Mouse (Mus musculus) limb, embryonic 14.5 days (tissue): ENCODE measurements around the gene Pitpnc1. TPM values are rescaled to one million over a fixed set of nuclear protein-coding genes. Genes with fewer than 3 reads are reported as not detected.

Source experiments
- ATAC-seq: fragments of 200-750 bp; cut with Nextera tagmentation; 2 replicates; pipeline ENCODE4 v1.8.0; 2017; ENCODE audit warnings: low read depth, moderate number of reproducible peaks, moderate TSS enrichment; ENCODE audit not compliant: low FRiP score
- DNase-seq: peaks from one replicate; pipeline ENCODE4 v3.0.0-alpha.2; 2015; ENCODE audit warnings: low spot score
- H3K27ac ChIP-seq: fragments of 300-500 bp; sonication (generic); replicated peaks from 2 replicates; pipeline ENCODE4 v1.5.1; 2014; ENCODE audit warnings: low read depth, mild to moderate bottlenecking, low read length, moderate library complexity, mixed read lengths
- H3K27me3 ChIP-seq: fragments of 300-500 bp; sonication (generic); 2 replicates; pipeline ENCODE4 v1.6.1; 2014; ENCODE audit warnings: low read length, mixed read lengths; ENCODE audit not compliant: control insufficient read depth, insufficient read depth
- H3K36me3 ChIP-seq: fragments of 300-500 bp; sonication (generic); 2 replicates; pipeline ENCODE4 v1.6.1; 2014; ENCODE audit warnings: mild to moderate bottlenecking, low read length, moderate library complexity, mixed read lengths; ENCODE audit not compliant: control insufficient read depth, insufficient read depth
- H3K4me1 ChIP-seq: fragments of 300-500 bp; sonication (generic); 2 replicates; pipeline ENCODE4 v1.6.1; 2014; ENCODE audit warnings: antibody characterized with exemption, low read length, mixed read lengths; ENCODE audit not compliant: control insufficient read depth, insufficient read depth
- H3K4me2 ChIP-seq: fragments of 300-500 bp; sonication (generic); replicated peaks from 2 replicates; pipeline ENCODE4 v1.6.1; 2014; ENCODE audit warnings: low read depth, mild to moderate bottlenecking, low read length, moderate library complexity; ENCODE audit not compliant: severe bottlenecking
- H3K4me3 ChIP-seq: fragments of 300-500 bp; sonication (generic); replicated peaks from 2 replicates; pipeline ENCODE4 v1.5.1; 2014; ENCODE audit warnings: low read length
- H3K9ac ChIP-seq: fragments of 300-500 bp; sonication (generic); 2 replicates; pipeline ENCODE4 v1.6.1; 2014; ENCODE audit warnings: mild to moderate bottlenecking, low read depth, low read length, moderate library complexity; ENCODE audit not compliant: severe bottlenecking
- H3K9me3 ChIP-seq: fragments of 300-500 bp; sonication (generic); 2 replicates; pipeline ENCODE4 v1.6.1; 2016; ENCODE audit warnings: low read length; ENCODE audit not compliant: control insufficient read depth
- POLR2A ChIP-seq: fragments of 200-500 bp; IDR thresholded peaks from 2 replicates; pipeline ENCODE4 v1.8.0; 2012; ENCODE audit warnings: inconsistent platforms, mild to moderate bottlenecking, moderate library complexity, borderline replicate concordance; ENCODE audit not compliant: insufficient read depth, insufficient read length; ENCODE audit errors: extremely low read depth
- WGBS: fragments of 180-500 bp; shearing (Covaris S2); extraction: QIAGEN DNeasy Blood & Tissue Kit; methylation state at CpG from one replicate; pipeline ENCODE4 v1.1.7; 2014; 5-methylcytosine and 5-hydroxymethylcytosine counted together
- polyA plus RNA-seq, 2 experiments: library from polyadenylated mRNA; depleted of rRNA in 1 of 2; stranded (reverse) in 1 of 2; unstranded in 1 of 2; fragments of >200 nt; fragmentation: Nextera tagmentation in 1 of 2; extraction: Ambion mirVana in 1 of 2; gene quantifications; 2 replicates each; pipeline versions ENCODE4 v1.2.1 to v1.2.3; 2012 to 2014

Gene Pitpnc1
- polyA plus RNA-seq, 2 experiments = 20.4 to 25.2 TPM

DNA sequence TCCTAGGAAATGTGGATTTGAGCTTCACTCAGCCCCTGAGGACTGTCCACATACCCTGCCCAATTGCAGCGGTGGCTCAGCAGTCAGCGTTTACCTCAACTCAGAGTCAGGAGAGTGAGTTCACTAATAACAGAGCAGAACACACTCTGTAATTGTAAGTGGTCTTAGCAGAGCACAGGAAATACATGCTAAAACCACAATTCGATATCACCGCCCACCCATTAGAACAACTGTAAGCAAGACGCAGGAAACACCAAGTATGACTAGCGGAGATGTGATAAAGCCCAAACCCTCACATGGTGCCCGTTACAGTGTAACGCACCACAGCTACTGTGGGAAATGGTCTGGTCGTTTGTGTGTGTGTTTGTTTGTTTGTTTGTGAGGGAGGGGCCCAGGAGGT is 62.8 kb downstream of the Pitpnc1 start:
- no peak overlapping the region for H3K9ac ChIP-seq
- H3K4me1 ChIP-seq = no peaks in the 10 kb centered on the region
- H3K4me2 ChIP-seq = no peak overlapping the region
- ATAC-seq (no peak), DNase-seq (no peak)
- no peak overlapping the region for H3K27ac ChIP-seq
- no peaks in the 10 kb centered on the region for H3K36me3 ChIP-seq
- no peak overlapping the region for H3K4me3 ChIP-seq
- TF ChIP-seq POLR2A = no peak
- no peaks in the 10 kb centered on the region for H3K27me3 ChIP-seq
- H3K9me3 ChIP-seq = no peaks in the 10 kb centered on the region
- 76% methylated on average over 9 of the region's 9 CpGs for WGBS

DNA sequence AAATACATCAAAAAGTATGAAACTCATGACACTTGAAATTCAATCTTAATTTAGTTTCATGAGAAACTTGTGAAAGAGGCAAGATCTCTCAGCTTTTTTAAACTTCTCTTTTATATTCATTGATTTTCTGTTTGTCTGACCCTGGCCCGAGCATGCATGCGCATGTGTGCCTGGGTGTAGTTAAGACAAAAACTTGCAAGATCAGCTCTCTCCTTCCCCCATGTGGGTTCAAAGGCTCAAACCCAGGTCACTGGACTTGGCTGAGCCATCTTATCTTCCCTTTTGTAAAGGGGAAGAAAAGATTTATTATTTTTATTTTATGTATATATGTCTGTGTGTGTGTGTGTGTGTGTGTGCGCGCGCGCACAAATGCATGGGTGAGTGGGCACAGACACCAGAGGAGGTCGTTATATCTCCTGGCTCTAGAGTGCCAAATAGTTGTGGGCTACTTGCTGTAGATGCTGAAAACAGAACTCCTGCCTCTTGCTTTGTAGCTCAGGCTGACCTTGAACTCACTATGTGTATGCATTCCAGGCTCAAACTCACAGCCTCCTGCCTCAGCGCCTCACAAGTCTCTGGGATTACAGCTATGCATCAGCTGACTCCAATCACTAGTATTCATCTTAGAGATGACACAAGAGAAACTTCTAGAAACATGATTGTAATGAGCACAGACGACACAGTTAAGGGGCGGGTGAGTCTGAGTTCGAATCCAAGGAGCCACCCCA is 64.7 kb downstream of the Pitpnc1 start:
- Histone ChIP-seq H3K36me3 (no peaks in the 10 kb centered on the region), H3K9ac (no peak overlapping the region), H3K9me3 (no peaks in the 10 kb centered on the region), H3K27me3 (no peaks in the 10 kb centered on the region), H3K4me2 (no peak overlapping the region), H3K4me3 (no peak overlapping the region), H3K4me1 (no peaks in the 10 kb centered on the region; the same call in 1 of the 2 replicates), H3K27ac (no peak overlapping the region)
- ATAC-seq = no peak
- TF ChIP-seq POLR2A = no peak
- 96% methylated on average over 11 of the region's 11 CpGs for WGBS
- no peak for DNase-seq

DNA sequence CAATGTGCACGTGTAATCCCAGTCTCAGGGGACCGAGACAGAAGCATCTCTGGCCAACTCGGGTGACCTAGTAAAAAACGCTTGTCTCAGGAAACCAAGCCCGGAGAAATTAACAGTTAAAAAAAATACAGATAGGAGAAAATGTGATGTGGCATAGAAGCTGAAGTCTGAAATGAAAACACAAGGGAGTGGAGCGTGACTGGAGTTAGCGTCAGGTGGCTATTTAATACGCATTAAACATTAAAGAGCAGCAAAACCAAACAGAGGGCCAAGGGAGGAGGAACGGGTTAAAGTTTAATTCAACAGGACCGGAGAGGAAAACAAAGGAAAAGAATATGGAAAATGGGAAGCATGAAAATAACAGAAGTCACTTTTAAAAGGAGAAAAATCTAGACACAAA is 67.2 kb downstream of the Pitpnc1 start:
- Histone ChIP-seq H3K27ac (no peak overlapping the region), H3K4me2 (no peak overlapping the region), H3K4me3 (no peak overlapping the region), H3K27me3 (no peaks in the 10 kb centered on the region), H3K4me1 (no peaks in the 10 kb centered on the region; the same call in 1 of the 2 replicates), H3K36me3 (no peaks in the 10 kb centered on the region), H3K9me3 (no peaks in the 10 kb centered on the region), H3K9ac (no peak overlapping the region)
- WGBS = 72% methylated on average over 10 of the region's 10 CpGs
- TF ChIP-seq POLR2A = no peak
- DNase-seq (no peak), ATAC-seq (no peak)

DNA sequence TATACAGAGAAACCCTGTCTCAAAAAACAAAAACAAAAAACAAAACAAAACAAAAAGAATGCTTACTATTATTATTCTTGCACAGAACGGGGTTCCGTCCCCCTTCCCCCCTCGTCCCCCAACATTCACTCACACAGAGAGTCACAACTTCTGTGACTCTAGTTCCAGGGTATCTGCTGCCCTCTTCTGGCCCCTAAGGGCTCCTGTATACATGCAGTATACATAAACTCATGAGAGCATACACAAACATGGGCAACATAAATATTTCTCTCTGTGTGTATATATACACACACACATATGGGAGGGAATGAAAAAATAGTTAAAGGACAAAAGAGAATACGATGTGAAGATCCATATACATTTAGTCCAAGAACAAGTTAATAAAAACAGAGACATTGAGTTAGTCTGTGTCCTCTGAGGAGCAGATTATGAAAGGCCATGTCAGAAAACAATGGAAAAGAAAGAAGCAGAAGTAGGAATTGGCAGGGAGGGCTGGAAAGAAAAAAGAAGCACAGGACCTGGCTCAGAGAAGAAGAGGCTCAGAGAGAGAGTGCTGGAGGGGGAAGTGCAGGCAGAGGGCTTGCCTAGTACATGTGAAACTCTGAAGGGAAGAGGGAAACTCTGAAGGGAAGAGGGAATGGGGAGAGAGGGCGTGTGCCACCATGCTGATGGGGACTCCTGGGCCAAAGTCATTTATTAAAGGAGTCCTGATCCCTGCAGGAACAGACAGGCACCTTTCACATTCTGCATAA is 68.5 kb downstream of the Pitpnc1 start:
- TF ChIP-seq POLR2A = no peak
- DNase-seq = no peak
- Histone ChIP-seq H3K27ac (no peak overlapping the region), H3K4me1 (no peaks in the 10 kb centered on the region; the same call in 1 of the 2 replicates), H3K4me3 (no peak overlapping the region), H3K27me3 (no peaks in the 10 kb centered on the region), H3K4me2 (no peak overlapping the region), H3K36me3 (no peaks in the 10 kb centered on the region), H3K9me3 (no peaks in the 10 kb centered on the region), H3K9ac (no peak overlapping the region)
- 89% methylated on average over 5 of the region's 5 CpGs for WGBS
- ATAC-seq = no peak

- ATAC-seq = no peak
- H3K27ac ChIP-seq = no peak overlapping the region
- no peak for TF ChIP-seq POLR2A
- no peaks in the 10 kb centered on the region for H3K36me3 ChIP-seq
- H3K9ac ChIP-seq = no peak overlapping the region
- WGBS = 66% methylated on average over 7 of the region's 7 CpGs
- H3K4me2 ChIP-seq = no peak overlapping the region
- no peak for DNase-seq
- H3K4me3 ChIP-seq = no peak overlapping the region
- no peaks in the 10 kb centered on the region for H3K9me3 ChIP-seq
- H3K4me1 ChIP-seq = no peaks in the 10 kb centered on the region; the same call in 1 of the 2 replicates
- H3K27me3 ChIP-seq = no peaks in the 10 kb centered on the region
These were observed 69.7 kb downstream of the Pitpnc1 start for GRCm38 (mm10) chr11:107400826-107401225.
